Mouse (Mus musculus) neural tube, embryonic 13.5 days (tissue): ENCODE measurements at regions not wholly inside any gene's neighbourhood (a gene's known extent, or its start where the extent isn't known, plus 50 kb on each side); places are given as distances from the start of the nearest gene placed in this dataset.
"Not testable (repeated sequence)": the region's sequence is repeated elsewhere in the genome, so short reads cannot be mapped to it uniquely, and the experiment has no call there.

Experiments
- ATAC-seq: fragments of 200-750 bp; cut with Nextera tagmentation; 2 replicates; pipeline ENCODE4 v1.8.0; 2017; ENCODE audit warnings: low read depth, mild to moderate bottlenecking, moderate TSS enrichment, moderate library complexity
- H3K27ac ChIP-seq: fragments of 300-500 bp; sonication (generic); replicated peaks from 2 replicates; pipeline ENCODE4 v1.5.1; 2015; ENCODE audit warnings: moderate library complexity, mild to moderate bottlenecking, inconsistent platforms
- H3K27me3 ChIP-seq: fragments of 300-500 bp; sonication (generic); 2 replicates; pipeline ENCODE4 v1.6.1; 2015; ENCODE audit warnings: mild to moderate bottlenecking, inconsistent platforms
- H3K36me3 ChIP-seq: fragments of 300-500 bp; sonication (generic); 2 replicates; pipeline ENCODE4 v1.6.1; 2015; ENCODE audit warnings: mild to moderate bottlenecking, inconsistent platforms
- H3K4me1 ChIP-seq: fragments of 300-500 bp; sonication (generic); replicated peaks from 2 replicates; pipeline ENCODE4 v1.6.1; 2015; ENCODE audit warnings: inconsistent platforms
- H3K4me2 ChIP-seq: fragments of 300-500 bp; sonication (generic); 2 replicates; pipeline ENCODE4 v1.6.1; 2015; ENCODE audit warnings: inconsistent platforms, mild to moderate bottlenecking, moderate library complexity
- H3K4me3 ChIP-seq: fragments of 300-500 bp; sonication (generic); 2 replicates; pipeline ENCODE4 v1.5.1; 2015; ENCODE audit warnings: mild to moderate bottlenecking, inconsistent platforms
- H3K9ac ChIP-seq: fragments of 300-500 bp; sonication (generic); 2 replicates; pipeline ENCODE4 v1.6.1; 2015; ENCODE audit warnings: moderate library complexity, mild to moderate bottlenecking, inconsistent platforms
- H3K9me3 ChIP-seq: fragments of 300-500 bp; sonication (generic); 2 replicates; pipeline ENCODE4 v1.6.1; 2016; ENCODE audit warnings: inconsistent platforms
- WGBS: fragments of 180-500 bp; shearing (Covaris S2); methylation state at CpG from one replicate; pipeline ENCODE4 v1.1.7; 2015; 5-methylcytosine and 5-hydroxymethylcytosine counted together

- no peak overlapping the region for H3K9ac ChIP-seq
- 81% methylated on average over 2 of the region's 2 CpGs for whole genome bisulfite sequencing
Observed at GRCm38 (mm10) chr10:119116843-119117390, 122.9 kb downstream of the Cand1 start.

GRCm38 (mm10) chr10:119115200-119115599, 124.7 kb downstream of the Cand1 start:
- H3K9ac ChIP-seq, H3K9me3 ChIP-seq, H3K27ac ChIP-seq, H3K27me3 ChIP-seq, ATAC-seq, H3K4me1 ChIP-seq, H3K4me3 ChIP-seq, H3K4me2 ChIP-seq, H3K36me3 ChIP-seq: not testable (repeated sequence)

More at GRCm38 (mm10) chr10:119116843-119117390, 122.9 kb downstream of the Cand1 start:
- Histone ChIP-seq H3K4me3 (no peak overlapping the region), H3K4me2 (no peak overlapping the region), H3K4me1 (no peaks in the 10 kb centered on the region), H3K9me3 (no peaks in the 10 kb centered on the region), H3K36me3 (no peaks in the 10 kb centered on the region), H3K27ac (no peak overlapping the region), H3K27me3 (no peaks in the 10 kb centered on the region)
- no peak for ATAC-seq

GRCm38 (mm10) chr10:119114653-119115052, 125.2 kb downstream of the Cand1 start:
- Histone ChIP-seq H3K27me3 (no peaks in the 10 kb centered on the region), H3K4me2 (no peak overlapping the region), H3K4me3 (no peak overlapping the region), H3K9ac (no peak overlapping the region), H3K27ac (no peak overlapping the region), H3K4me1 (peaks cover 7% of the 10 kb centered on the region; the same call in 1 of the 2 replicates), H3K36me3 (no peaks in the 10 kb centered on the region), H3K9me3 (no peaks in the 10 kb centered on the region)
- 60% methylated on average over 10 of the region's 10 CpGs for WGBS
- no peak for ATAC-seq

GRCm38 (mm10) chr10:119111886-119112285, 128.0 kb downstream of the Cand1 start:
- H3K36me3 ChIP-seq = no peaks in the 10 kb centered on the region
- H3K27ac ChIP-seq = no peak overlapping the region
- H3K4me2 ChIP-seq = no peak overlapping the region
- H3K4me3 ChIP-seq = no peak overlapping the region
- H3K9me3 ChIP-seq = no peaks in the 10 kb centered on the region
- ATAC-seq = no peak
- WGBS = 88% methylated on average over 2 of the region's 2 CpGs
- H3K4me1 ChIP-seq = peaks cover 7% of the 10 kb centered on the region; the same call in 1 of the 2 replicates
- no peak overlapping the region for H3K9ac ChIP-seq
- no peaks in the 10 kb centered on the region for H3K27me3 ChIP-seq

GRCm38 (mm10) chr10:119111409-119111808, 128.4 kb downstream of the Cand1 start:
- Histone ChIP-seq H3K9ac (no peak overlapping the region), H3K4me3 (no peak overlapping the region), H3K4me1 (peaks cover 7% of the 10 kb centered on the region; the same call in 1 of the 2 replicates), H3K4me2 (no peak overlapping the region), H3K27me3 (no peaks in the 10 kb centered on the region), H3K27ac (no peak overlapping the region), H3K9me3 (no peaks in the 10 kb centered on the region), H3K36me3 (no peaks in the 10 kb centered on the region)
- WGBS = 81% methylated on average over 3 of the region's 3 CpGs
- no peak for ATAC-seq

- Histone ChIP-seq H3K4me3 (no peak overlapping the region), H3K27ac (no peak overlapping the region), H3K9me3 (no peaks in the 10 kb centered on the region), H3K4me2 (no peak overlapping the region), H3K9ac (no peak overlapping the region), H3K4me1 (peaks cover 7% of the 10 kb centered on the region; the same call in 1 of the 2 replicates), H3K27me3 (no peaks in the 10 kb centered on the region), H3K36me3 (no peaks in the 10 kb centered on the region)
- WGBS = 43% methylated on average over 5 of the region's 5 CpGs
- ATAC-seq = no peak
Observed at GRCm38 (mm10) chr10:119110614-119111013, 129.2 kb downstream of the Cand1 start.

- H3K36me3 ChIP-seq = no peaks in the 10 kb centered on the region
- no peak overlapping the region for H3K27ac ChIP-seq
- H3K4me1 ChIP-seq = peaks cover 7% of the 10 kb centered on the region; the same call in 1 of the 2 replicates
- 81% methylated on average over 4 of the region's 4 CpGs for WGBS
- H3K4me2 ChIP-seq = no peak overlapping the region
- H3K4me3 ChIP-seq = no peak overlapping the region
- H3K9me3 ChIP-seq = no peaks in the 10 kb centered on the region; the same call in 1 of the 2 replicates
- no peak overlapping the region for H3K9ac ChIP-seq
- ATAC-seq = no peak
- no peaks in the 10 kb centered on the region for H3K27me3 ChIP-seq
Observed at GRCm38 (mm10) chr10:119109207-119109606, 130.6 kb downstream of the Cand1 start.

GRCm38 (mm10) chr10:119107728-119108127, 132.1 kb downstream of the Cand1 start:
- ATAC-seq = no peak
- H3K9ac ChIP-seq = no peak overlapping the region
- H3K4me3 ChIP-seq = no peak overlapping the region
- 67% methylated on average over 6 of the region's 6 CpGs for WGBS
- H3K27me3 ChIP-seq = no peaks in the 10 kb centered on the region
- H3K4me1 ChIP-seq = peaks cover 7% of the 10 kb centered on the region; the same call in 1 of the 2 replicates
- H3K27ac ChIP-seq = no peak overlapping the region
- no peaks in the 10 kb centered on the region for H3K36me3 ChIP-seq
- no peak overlapping the region for H3K4me2 ChIP-seq
- H3K9me3 ChIP-seq = no peaks in the 10 kb centered on the region; the same call in 1 of the 2 replicates

GRCm38 (mm10) chr10:119106105-119106504, 133.8 kb downstream of the Cand1 start:
- H3K9ac ChIP-seq = no peak overlapping the region
- peaks cover 7% of the 10 kb centered on the region; the same call in 1 of the 2 replicates for H3K4me1 ChIP-seq
- no peak overlapping the region for H3K27ac ChIP-seq
- no peaks in the 10 kb centered on the region for H3K36me3 ChIP-seq
- no peak overlapping the region for H3K4me3 ChIP-seq
- peaks cover 8% of the 10 kb centered on the region for H3K9me3 ChIP-seq
- H3K27me3 ChIP-seq = no peaks in the 10 kb centered on the region
- 94% methylated on average over 3 of the region's 3 CpGs for WGBS
- H3K4me2 ChIP-seq = no peak overlapping the region
- no peak for ATAC-seq

- Histone ChIP-seq H3K9me3 (peaks cover 8% of the 10 kb centered on the region), H3K27ac (no peak overlapping the region), H3K4me3 (no peak overlapping the region), H3K4me2 (no peak overlapping the region), H3K36me3 (no peaks in the 10 kb centered on the region), H3K4me1 (no peaks in the 10 kb centered on the region), H3K27me3 (no peaks in the 10 kb centered on the region), H3K9ac (no peak overlapping the region)
- ATAC-seq = no peak
- 74% methylated on average over 7 of the region's 7 CpGs for WGBS
Observed at GRCm38 (mm10) chr10:119105279-119105881, 134.5 kb downstream of the Cand1 start.

GRCm38 (mm10) chr10:119100511-119100910, 139.3 kb downstream of the Cand1 start:
- no peak for ATAC-seq
- no peak overlapping the region for H3K4me2 ChIP-seq
- no peaks in the 10 kb centered on the region for H3K27me3 ChIP-seq
- peaks cover 8% of the 10 kb centered on the region for H3K9me3 ChIP-seq
- H3K27ac ChIP-seq = no peak overlapping the region
- H3K4me1 ChIP-seq = no peaks in the 10 kb centered on the region
- H3K4me3 ChIP-seq = no peak overlapping the region
- H3K9ac ChIP-seq = no peak overlapping the region
- WGBS = 33% methylated on average over 7 of the region's 7 CpGs
- H3K36me3 ChIP-seq = no peaks in the 10 kb centered on the region

GRCm38 (mm10) chr10:119099092-119099792, 140.6 kb downstream of the Cand1 start:
- no peaks in the 10 kb centered on the region for H3K4me1 ChIP-seq
- WGBS = 76% methylated on average over 10 of the region's 10 CpGs
- peaks cover 8% of the 10 kb centered on the region for H3K9me3 ChIP-seq
- H3K4me2 ChIP-seq = no peak overlapping the region
- no peak overlapping the region for H3K9ac ChIP-seq
- H3K27ac ChIP-seq = no peak overlapping the region
- no peaks in the 10 kb centered on the region for H3K27me3 ChIP-seq
- no peak overlapping the region for H3K4me3 ChIP-seq
- no peak for ATAC-seq
- H3K36me3 ChIP-seq = no peaks in the 10 kb centered on the region
